Mouse (Mus musculus): ENCODE measurements around the gene Rps28.

- TF ChIP-seq CTCF (IDR thresholded peaks at IDR 0.05; ENCODE audit: extremely low read depth, insufficient read length, insufficient replicate concordance, low read depth, low read length) (no peak), POLR2A (IDR thresholded peaks at IDR 0.05; ENCODE audit: low read depth, low read length) (no peak)
Measured at GRCm38 (mm10) chr17:33811142-33811516, 13.2 kb downstream of the Rps28 start.

Measured in small intestine, adult 2 months (tissue).